Mouse (Mus musculus) lung, adult 2 months (tissue): ENCODE data around the gene Plekhg3.

Experiments
- CTCF ChIP-seq: fragments of 200-500 bp; IDR thresholded peaks from 2 replicates; pipeline ENCODE4 v1.5.1; 2011; ENCODE audit warnings: mild to moderate bottlenecking, low read length, control low read depth; ENCODE audit not compliant: insufficient read depth
- POLR2A ChIP-seq: fragments of 200-500 bp; IDR thresholded peaks from 2 replicates; pipeline ENCODE4 v1.6.1; 2011; ENCODE audit warnings: low read depth, mild to moderate bottlenecking, control low read depth, low read length, borderline replicate concordance; ENCODE audit errors: extremely low read depth

- TF ChIP-seq CTCF: no peak
- TF ChIP-seq POLR2A: no peak
Measured at GRCm38 (mm10) chr12:76553917-76554316, 23.2 kb downstream of the Plekhg3 start.
